Mouse (Mus musculus): ENCODE measurements around the gene Chchd4. TPM values are rescaled to one million over a fixed set of nuclear protein-coding genes. Genes with fewer than 3 reads are reported as not detected.
"Not testable (repeated sequence)": the region's sequence is repeated elsewhere in the genome, so short reads cannot be mapped to it uniquely, and the experiment has no call there.

Gene Chchd4
- polyA plus RNA-seq, 1 experiment from 2014 or later: 33.7 TPM

- no peak for ATAC-seq (replicated peaks; ENCODE audit: extremely low read depth, insufficient read depth, low FRiP score)
- 85% methylated on average over 2 of the region's 2 CpGs for WGBS
Observed at GRCm38 (mm10) chr6:91483371-91483770, 10.0 kb upstream of the Chchd4 start.

GRCm38 (mm10) chr6:91476541-91476940 is 3.2 kb upstream of the Chchd4 start:
- peaks cover 31% of the 10 kb centered on the region for H3K36me3 ChIP-seq (ENCODE audit: control insufficient read depth, insufficient read depth)
- H3K4me1 ChIP-seq (ENCODE audit: control insufficient read depth, insufficient read depth, low read length): peaks cover 18% of the 10 kb centered on the region
- no peak overlapping the region for H3K9ac ChIP-seq (ENCODE audit: low read length)
- H3K27me3 ChIP-seq (ENCODE audit: control insufficient read depth, insufficient read depth, low read length): no peaks in the 10 kb centered on the region
- no peak overlapping the region for H3K4me3 ChIP-seq (ENCODE audit: low read length)
- no peak overlapping the region for H3K4me2 ChIP-seq (ENCODE audit: low read depth, low read length)
- 87% methylated on average over 2 of the region's 2 CpGs for WGBS
- no peaks in the 10 kb centered on the region for H3K9me3 ChIP-seq (replicated peaks; ENCODE audit: control insufficient read depth, low read length)
- no peak for ATAC-seq (replicated peaks; ENCODE audit: extremely low read depth, insufficient read depth, low FRiP score)
- no peak overlapping the region for H3K27ac ChIP-seq (ENCODE audit: low read length)

More at GRCm38 (mm10) chr6:91483371-91483770, 10.0 kb upstream of the Chchd4 start:
- Histone ChIP-seq H3K27ac (ENCODE audit: low read length) (no peak overlapping the region), H3K9ac (ENCODE audit: low read length) (no peak overlapping the region), H3K4me1 (ENCODE audit: control insufficient read depth, insufficient read depth, low read length) (no peaks in the 10 kb centered on the region), H3K9me3 (replicated peaks; ENCODE audit: control insufficient read depth, low read length) (no peaks in the 10 kb centered on the region), H3K36me3 (ENCODE audit: control insufficient read depth, insufficient read depth) (peaks cover 64% of the 10 kb centered on the region), H3K27me3 (ENCODE audit: control insufficient read depth, insufficient read depth, low read length) (no peaks in the 10 kb centered on the region), H3K4me2 (ENCODE audit: low read depth, low read length) (no peak overlapping the region), H3K4me3 (ENCODE audit: low read length) (no peak overlapping the region)

- Histone ChIP-seq H3K9me3 (replicated peaks; ENCODE audit: control insufficient read depth, low read length) (no peaks in the 10 kb centered on the region), H3K4me2 (ENCODE audit: low read depth, low read length) (peak overlapping the region; percentile 90), H3K4me1 (ENCODE audit: control insufficient read depth, insufficient read depth, low read length) (peaks cover 18% of the 10 kb centered on the region), H3K27ac (ENCODE audit: low read length) (no peak overlapping the region), H3K36me3 (ENCODE audit: control insufficient read depth, insufficient read depth) (peaks cover 18% of the 10 kb centered on the region), H3K4me3 (ENCODE audit: low read length) (peak overlapping the region; percentile 79), H3K9ac (ENCODE audit: low read length) (peak overlapping the region; percentile 83), H3K27me3 (ENCODE audit: control insufficient read depth, insufficient read depth, low read length) (no peaks in the 10 kb centered on the region)
- WGBS: 52% methylated on average over 9 of the region's 9 CpGs
- ATAC-seq (replicated peaks; ENCODE audit: extremely low read depth, insufficient read depth, low FRiP score): no peak
Observed at GRCm38 (mm10) chr6:91474441-91475190, 1.3 kb upstream of the Chchd4 start.

- Histone ChIP-seq H3K4me2 (ENCODE audit: low read depth, low read length) (peak overlapping the region; percentile 90), H3K27ac (ENCODE audit: low read length) (peak overlapping the region; percentile 60; the same call in 1 of the 2 replicates), H3K4me3 (ENCODE audit: low read length) (peak overlapping the region; percentile 79), H3K9me3 (replicated peaks; ENCODE audit: control insufficient read depth, low read length) (no peaks in the 10 kb centered on the region), H3K27me3 (ENCODE audit: control insufficient read depth, insufficient read depth, low read length) (no peaks in the 10 kb centered on the region), H3K36me3 (ENCODE audit: control insufficient read depth, insufficient read depth) (peaks cover 13% of the 10 kb centered on the region), H3K9ac (ENCODE audit: low read length) (peak overlapping the region; percentile 83), H3K4me1 (ENCODE audit: control insufficient read depth, insufficient read depth, low read length) (peaks cover 18% of the 10 kb centered on the region)
- WGBS: under 1% methylated on average over 27 of the region's 27 CpGs
- ATAC-seq (replicated peaks; ENCODE audit: extremely low read depth, insufficient read depth, low FRiP score): peak; percentile 25
Observed at GRCm38 (mm10) chr6:91473805-91474440, 577 bp upstream of the Chchd4 start.

GRCm38 (mm10) chr6:91472319-91472718 is 1.0 kb downstream of the Chchd4 start:
- 34% methylated on average over 6 of the region's 6 CpGs for WGBS
- peaks cover 5% of the 10 kb centered on the region for H3K36me3 ChIP-seq (ENCODE audit: control insufficient read depth, insufficient read depth)
- no peak for ATAC-seq (replicated peaks; ENCODE audit: extremely low read depth, insufficient read depth, low FRiP score)
- peak overlapping the region; percentile 79 for H3K4me3 ChIP-seq (ENCODE audit: low read length)
- peak overlapping the region; percentile 85 for H3K27ac ChIP-seq (ENCODE audit: low read length)
- no peaks in the 10 kb centered on the region for H3K27me3 ChIP-seq (ENCODE audit: control insufficient read depth, insufficient read depth, low read length)
- peak overlapping the region; percentile 81 for H3K9ac ChIP-seq (ENCODE audit: low read length)
- peak overlapping the region; percentile 79 for H3K4me2 ChIP-seq (ENCODE audit: low read depth, low read length)
- H3K4me1 ChIP-seq (ENCODE audit: control insufficient read depth, insufficient read depth, low read length): peaks cover 18% of the 10 kb centered on the region
- no peaks in the 10 kb centered on the region for H3K9me3 ChIP-seq (replicated peaks; ENCODE audit: control insufficient read depth, low read length)

- ATAC-seq (replicated peaks; ENCODE audit: extremely low read depth, insufficient read depth, low FRiP score); H3K9me3 ChIP-seq (replicated peaks; ENCODE audit: control insufficient read depth, low read length); H3K27ac ChIP-seq (ENCODE audit: low read length); H3K4me3 ChIP-seq (ENCODE audit: low read length); H3K27me3 ChIP-seq (ENCODE audit: control insufficient read depth, insufficient read depth, low read length); H3K9ac ChIP-seq (ENCODE audit: low read length); H3K4me2 ChIP-seq (ENCODE audit: low read depth, low read length): not testable (repeated sequence)
- 89% methylated on average over 3 of the region's 3 CpGs for WGBS
- Histone ChIP-seq H3K4me1 (ENCODE audit: control insufficient read depth, insufficient read depth, low read length) (peaks cover 18% of the 10 kb centered on the region), H3K36me3 (ENCODE audit: control insufficient read depth, insufficient read depth) (peaks cover 12% of the 10 kb centered on the region)
Observed at GRCm38 (mm10) chr6:91471427-91471826, 1.9 kb downstream of the Chchd4 start.

GRCm38 (mm10) chr6:91470712-91471111 is 2.6 kb downstream of the Chchd4 start:
- Histone ChIP-seq H3K9me3 (replicated peaks; ENCODE audit: control insufficient read depth, low read length) (no peaks in the 10 kb centered on the region), H3K4me2 (ENCODE audit: low read depth, low read length) (no peak overlapping the region), H3K9ac (ENCODE audit: low read length) (no peak overlapping the region), H3K27ac (ENCODE audit: low read length) (no peak overlapping the region), H3K4me1 (ENCODE audit: control insufficient read depth, insufficient read depth, low read length) (peaks cover 18% of the 10 kb centered on the region), H3K4me3 (ENCODE audit: low read length) (no peak overlapping the region), H3K36me3 (ENCODE audit: control insufficient read depth, insufficient read depth) (peaks cover 12% of the 10 kb centered on the region), H3K27me3 (ENCODE audit: control insufficient read depth, insufficient read depth, low read length) (no peaks in the 10 kb centered on the region)
- no peak for ATAC-seq (replicated peaks; ENCODE audit: extremely low read depth, insufficient read depth, low FRiP score)
- 81% methylated on average over 2 of the region's 2 CpGs for WGBS

GRCm38 (mm10) chr6:91467106-91467505 is 6.2 kb downstream of the Chchd4 start:
- Histone ChIP-seq H3K27me3 (ENCODE audit: control insufficient read depth, insufficient read depth, low read length) (no peaks in the 10 kb centered on the region), H3K4me3 (ENCODE audit: low read length) (no peak overlapping the region), H3K4me1 (ENCODE audit: control insufficient read depth, insufficient read depth, low read length) (peaks cover 2% of the 10 kb centered on the region), H3K27ac (ENCODE audit: low read length) (no peak overlapping the region), H3K36me3 (ENCODE audit: control insufficient read depth, insufficient read depth) (peaks cover 23% of the 10 kb centered on the region), H3K4me2 (ENCODE audit: low read depth, low read length) (no peak overlapping the region), H3K9ac (ENCODE audit: low read length) (no peak overlapping the region), H3K9me3 (replicated peaks; ENCODE audit: control insufficient read depth, low read length) (no peaks in the 10 kb centered on the region)
- WGBS: 76% methylated on average over 1 of the region's 1 CpGs
- ATAC-seq (replicated peaks; ENCODE audit: extremely low read depth, insufficient read depth, low FRiP score): no peak

- H3K4me3 ChIP-seq (ENCODE audit: low read length): no peak overlapping the region
- no peak for ATAC-seq (replicated peaks; ENCODE audit: extremely low read depth, insufficient read depth, low FRiP score)
- H3K36me3 ChIP-seq (ENCODE audit: control insufficient read depth, insufficient read depth): peaks cover 23% of the 10 kb centered on the region
- 85% methylated on average over 2 of the region's 2 CpGs for WGBS
- H3K27ac ChIP-seq (ENCODE audit: low read length): no peak overlapping the region
- no peaks in the 10 kb centered on the region for H3K27me3 ChIP-seq (ENCODE audit: control insufficient read depth, insufficient read depth, low read length)
- H3K4me2 ChIP-seq (ENCODE audit: low read depth, low read length): no peak overlapping the region
- H3K9ac ChIP-seq (ENCODE audit: low read length): no peak overlapping the region
- H3K4me1 ChIP-seq (ENCODE audit: control insufficient read depth, insufficient read depth, low read length): no peaks in the 10 kb centered on the region
- no peaks in the 10 kb centered on the region for H3K9me3 ChIP-seq (replicated peaks; ENCODE audit: control insufficient read depth, low read length)
Observed at GRCm38 (mm10) chr6:91465756-91466155, 7.6 kb downstream of the Chchd4 start.
